Mouse (Mus musculus): ENCODE measurements around the gene Fam78b.

Fam78b gene

DNA sequence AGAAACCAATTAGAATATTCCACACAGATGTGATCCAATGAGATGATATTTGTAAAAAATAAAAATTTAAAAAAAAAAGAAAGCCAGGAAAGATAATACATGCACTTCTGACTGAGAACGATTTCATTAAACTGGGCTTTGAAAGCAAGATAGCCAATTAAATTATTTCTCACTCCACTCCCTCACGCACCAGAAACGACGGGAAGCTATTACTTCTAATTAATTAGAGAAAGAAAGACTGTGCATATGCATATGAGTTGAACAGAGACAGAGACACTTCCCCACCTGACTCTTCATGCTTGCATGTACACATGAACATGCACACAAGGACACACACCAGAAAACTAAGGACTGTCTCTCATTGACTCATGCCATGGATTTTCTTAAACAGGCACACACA, 84.2 kb downstream of the Fam78b start:
- in situ Hi-C loops (cut with MboI; ENCODE audit: low sequenced_read_pairs), result no loop called here

DNA sequence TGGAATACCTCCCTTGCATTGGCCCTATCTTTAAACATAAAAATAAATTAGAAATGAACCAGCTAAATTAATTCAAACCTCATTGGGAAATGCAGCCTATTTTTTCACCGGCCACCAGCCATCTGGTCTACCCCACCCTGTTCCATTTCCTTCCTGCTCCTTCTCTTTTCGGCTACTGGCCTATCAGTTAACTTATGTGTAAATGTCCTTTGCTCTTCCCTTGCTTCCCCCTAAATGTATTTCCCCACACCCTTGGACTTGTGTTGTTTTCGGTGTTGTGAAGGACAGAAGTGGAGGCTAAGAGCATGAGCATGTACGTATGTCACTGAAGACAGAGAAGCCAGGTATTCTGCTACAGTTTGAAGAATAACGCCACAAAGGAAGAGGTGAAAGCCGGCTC, 89.2 kb downstream of the Fam78b start:
- in situ Hi-C loops (cut with MboI; ENCODE audit: low sequenced_read_pairs), result no loop called here

DNA sequence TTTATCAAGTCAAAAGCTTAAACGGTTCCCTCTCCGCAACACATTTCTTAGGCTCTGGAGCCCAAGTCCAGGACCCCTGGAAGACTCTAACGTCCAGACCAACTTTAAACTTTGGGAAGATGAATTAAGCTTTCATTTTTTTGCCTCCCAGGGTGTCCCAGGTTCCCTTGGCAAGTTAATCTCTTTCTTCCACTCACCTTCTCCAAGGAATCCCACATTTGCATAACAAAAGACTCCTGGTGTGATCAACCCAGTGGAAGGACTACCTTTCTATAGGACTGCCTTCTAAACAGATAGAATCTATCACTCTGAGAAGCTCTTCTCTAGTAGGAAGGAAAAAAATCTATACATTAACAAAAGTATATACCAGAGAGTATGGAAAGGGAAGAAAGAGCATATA, 92.3 kb downstream of the Fam78b start:
- in situ Hi-C loops (cut with MboI; ENCODE audit: low sequenced_read_pairs), result no loop called here

DNA sequence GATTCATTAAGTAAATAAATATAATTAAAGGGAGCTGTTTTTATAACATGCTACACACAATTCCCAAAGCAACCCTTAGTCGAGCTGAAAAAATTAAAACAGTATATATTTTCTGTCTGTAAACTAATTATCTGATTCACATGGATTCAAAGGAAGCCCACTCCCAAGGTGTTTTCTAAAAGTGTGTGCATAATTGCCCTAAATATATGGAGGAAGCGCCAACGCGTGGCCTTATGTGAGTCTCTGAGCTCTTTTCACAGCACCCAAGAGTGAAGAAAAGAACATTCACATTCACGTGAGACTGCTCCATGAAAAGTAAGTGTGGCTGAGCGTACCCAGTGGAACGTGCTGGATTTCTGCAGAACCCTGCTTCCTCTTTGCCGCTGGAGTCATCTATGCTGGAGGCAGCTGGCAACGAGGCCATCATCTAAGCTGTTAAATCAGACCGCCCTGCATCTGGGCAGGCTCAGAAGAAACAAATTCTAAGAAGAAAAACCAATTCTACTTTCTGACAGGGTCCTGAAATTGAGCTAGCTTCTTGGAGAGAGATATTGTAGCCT, 93.5 kb downstream of the Fam78b start:
- in situ Hi-C loops (cut with MboI; ENCODE audit: low sequenced_read_pairs), result no loop called here

DNA sequence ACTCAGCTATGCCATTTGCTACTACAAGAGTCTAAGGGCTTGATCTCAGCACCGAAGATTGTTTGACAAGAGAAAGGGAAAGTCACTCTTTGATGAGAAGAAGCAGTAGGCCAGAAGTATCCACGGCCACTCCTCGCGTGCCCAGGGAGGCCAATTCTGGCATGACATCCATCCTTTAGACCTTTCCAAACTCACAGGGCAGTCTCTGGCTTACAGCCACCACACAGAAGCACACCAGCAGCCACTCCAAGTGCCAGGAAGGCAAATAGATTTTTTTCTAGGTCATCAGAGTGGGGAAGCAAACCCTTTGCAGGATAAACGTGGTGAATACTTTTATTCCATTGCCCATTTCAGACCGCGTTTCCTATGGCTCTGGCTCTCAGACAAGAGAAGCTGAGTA, 97.5 kb downstream of the Fam78b start:
- in situ Hi-C loops (cut with MboI; ENCODE audit: low sequenced_read_pairs), result no loop called here

DNA sequence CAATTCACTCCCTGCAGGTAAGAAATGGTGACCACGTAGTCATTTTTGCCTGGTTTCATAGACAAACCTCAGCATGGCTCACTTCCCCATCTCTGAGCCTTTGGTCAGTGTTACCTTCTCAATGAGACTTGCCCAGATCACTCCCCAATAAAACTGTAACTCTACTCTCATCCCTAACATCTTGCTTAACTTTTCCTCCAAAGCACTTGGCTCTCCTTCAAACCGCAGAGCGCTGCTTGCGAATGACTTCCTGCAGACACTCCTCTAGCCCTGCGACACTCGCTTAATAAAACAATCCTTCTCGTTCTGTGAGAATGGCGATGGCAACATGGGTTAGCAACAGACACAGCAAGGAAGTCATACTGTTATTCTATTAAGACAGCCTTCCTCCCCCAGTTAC, 100.8 kb downstream of the Fam78b start:
- in situ Hi-C loops (cut with MboI; ENCODE audit: low sequenced_read_pairs), result no loop called here

DNA sequence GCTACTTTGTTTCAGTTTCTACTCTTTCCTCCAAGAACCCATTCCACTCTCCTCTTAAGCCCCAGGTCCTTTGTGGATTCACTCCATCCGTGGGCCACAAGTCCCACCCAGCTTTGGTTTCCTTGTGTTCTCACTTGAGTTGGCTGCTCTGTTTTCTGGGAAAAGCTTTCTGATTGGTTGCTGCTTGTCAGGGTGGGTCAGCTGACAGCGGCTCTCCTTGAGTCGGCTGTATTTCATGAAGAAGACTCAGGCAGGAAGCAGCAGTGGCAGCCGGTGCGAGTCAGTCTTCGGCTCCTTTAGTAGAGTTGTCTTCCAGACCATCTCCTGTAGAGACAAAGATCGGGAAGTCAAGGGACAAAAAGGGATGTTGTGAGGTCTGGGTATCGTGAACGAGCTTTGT, 101.3 kb downstream of the Fam78b start:
- in situ Hi-C loops (cut with MboI; ENCODE audit: low sequenced_read_pairs), result no loop called here

DNA sequence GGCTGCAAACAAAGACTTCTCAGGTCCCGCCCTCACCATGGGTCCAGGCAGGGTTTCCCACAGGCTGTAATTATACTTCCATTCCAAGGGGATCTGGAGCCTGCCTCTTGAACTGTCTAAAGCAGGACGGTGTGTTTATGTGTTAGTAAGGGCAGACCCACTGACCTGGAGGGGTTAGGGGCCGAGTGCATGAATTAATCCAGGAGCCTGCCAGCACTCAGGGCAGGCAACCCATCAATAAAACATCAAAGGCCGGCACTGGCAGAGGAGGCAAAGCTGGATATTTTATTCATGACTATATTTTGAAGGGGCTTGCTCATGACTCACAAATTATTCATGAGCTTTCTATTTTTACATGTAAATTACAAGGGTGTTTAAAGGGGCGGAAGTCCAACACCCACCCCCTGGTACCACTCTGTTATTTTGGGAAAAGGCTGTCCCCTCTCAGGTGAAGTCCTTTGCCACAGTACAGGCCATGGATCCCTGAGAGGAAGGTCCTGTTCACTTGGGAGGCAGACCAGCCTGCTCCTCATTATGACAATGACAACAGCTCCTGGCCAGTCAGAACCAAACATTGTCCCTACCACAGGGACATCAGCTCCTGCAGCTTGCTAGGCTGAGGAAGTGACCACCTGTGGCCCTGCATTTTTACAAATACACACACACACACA, 103.9 kb downstream of the Fam78b start:
- in situ Hi-C loops (cut with MboI; ENCODE audit: low sequenced_read_pairs), result no loop called here

DNA sequence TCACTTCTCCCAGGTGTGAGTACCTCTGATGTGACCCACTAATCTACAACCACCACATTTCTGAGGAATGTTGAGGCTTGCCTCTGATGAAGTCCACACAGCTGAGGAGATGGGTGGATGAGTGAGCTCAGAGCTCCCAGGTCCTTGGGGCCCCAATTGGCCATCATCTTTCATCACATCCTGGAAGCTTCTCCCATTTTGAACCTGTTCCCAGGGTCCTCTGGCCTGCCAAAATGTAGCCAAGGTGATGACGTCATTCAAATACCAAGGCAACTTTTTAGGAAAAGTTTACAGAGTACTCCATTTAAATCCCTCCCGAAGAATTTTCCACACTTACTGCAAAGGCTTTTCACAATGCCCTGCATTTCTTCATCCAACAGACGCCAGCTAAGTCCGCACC, 104.7 kb downstream of the Fam78b start:
- in situ Hi-C loops (cut with MboI; ENCODE audit: low sequenced_read_pairs), result no loop called here

DNA sequence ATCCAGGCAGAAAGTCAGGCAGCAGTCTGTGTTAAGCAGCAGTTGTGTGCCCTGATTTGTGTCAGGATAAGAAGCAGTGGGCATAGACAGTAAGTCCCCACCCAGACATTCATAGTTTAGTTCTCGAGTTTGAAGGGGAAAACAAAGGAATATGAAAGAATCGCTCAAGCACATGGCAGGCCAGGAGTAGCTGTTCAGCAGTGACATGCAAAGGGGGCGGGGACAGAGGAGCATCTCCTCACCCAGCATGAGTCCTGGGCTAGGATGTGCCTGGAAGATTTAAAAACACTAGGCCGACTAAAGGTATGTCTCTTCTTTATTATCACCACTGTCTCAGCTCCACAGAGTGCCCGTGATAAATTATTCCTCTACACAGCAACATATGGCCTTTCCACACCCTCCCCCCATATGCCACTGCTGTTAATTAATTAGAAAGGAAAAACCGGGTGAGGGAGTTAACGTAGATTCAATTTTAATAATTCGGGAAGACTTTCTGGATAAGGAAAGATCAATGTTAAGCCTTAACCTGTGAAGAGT, 107.8 kb downstream of the Fam78b start:
- in situ Hi-C loops (cut with MboI; ENCODE audit: low sequenced_read_pairs), result no loop called here

DNA sequence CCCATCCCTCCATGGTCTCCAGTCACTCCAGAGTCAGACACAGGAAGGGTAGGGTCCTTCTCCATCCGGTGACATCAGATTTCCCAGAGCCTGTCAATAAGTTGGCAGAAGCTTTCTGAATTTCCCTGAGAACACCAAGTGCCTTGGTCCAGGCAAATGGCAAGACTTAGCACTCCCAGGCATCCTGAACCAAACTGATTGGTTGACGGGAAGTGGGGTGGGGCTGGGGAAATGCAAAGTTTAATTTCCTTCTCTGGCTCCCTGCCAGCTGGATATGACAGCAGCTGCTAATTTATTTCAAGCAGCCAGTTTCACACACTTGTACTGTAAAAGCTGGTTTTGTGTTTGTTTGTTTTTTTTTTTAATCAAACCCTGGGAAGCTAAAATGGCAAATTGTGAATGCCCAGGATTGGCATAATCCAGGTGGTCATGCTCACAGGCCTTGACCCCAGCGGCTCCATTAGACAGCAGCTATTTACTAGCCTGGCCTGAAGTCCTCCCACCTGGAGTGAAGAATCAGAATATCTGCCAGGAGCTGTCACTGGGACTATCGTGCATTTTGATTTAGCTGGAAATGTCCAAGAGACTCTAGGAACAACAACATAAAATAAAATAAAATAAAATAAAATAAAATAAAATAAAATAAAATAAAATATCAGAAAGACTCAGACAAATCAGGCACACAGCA, 113.3 kb downstream of the Fam78b start:
- in situ Hi-C loops (cut with MboI; ENCODE audit: low sequenced_read_pairs), result no loop called here

DNA sequence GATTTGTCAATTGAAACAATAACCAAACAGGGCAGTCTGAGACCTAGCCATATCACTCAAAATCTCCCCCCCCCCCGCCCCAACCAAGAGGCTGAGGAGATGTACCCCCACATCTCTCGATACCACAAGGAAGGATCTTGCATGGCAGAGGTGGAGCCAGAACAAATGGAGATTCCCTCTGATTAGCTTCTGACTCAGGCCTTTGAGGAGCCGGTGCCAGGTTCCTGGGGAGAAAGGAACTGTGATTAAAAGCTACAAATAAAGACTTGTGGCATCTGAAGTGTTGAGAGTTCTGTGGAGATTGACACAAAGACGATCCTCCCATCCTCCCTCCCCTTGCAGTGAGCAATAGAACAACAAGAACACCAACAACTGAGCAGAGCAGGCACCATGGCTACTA, 113.9 kb downstream of the Fam78b start:
- in situ Hi-C loops (cut with MboI; ENCODE audit: low sequenced_read_pairs), result no loop called here

DNA sequence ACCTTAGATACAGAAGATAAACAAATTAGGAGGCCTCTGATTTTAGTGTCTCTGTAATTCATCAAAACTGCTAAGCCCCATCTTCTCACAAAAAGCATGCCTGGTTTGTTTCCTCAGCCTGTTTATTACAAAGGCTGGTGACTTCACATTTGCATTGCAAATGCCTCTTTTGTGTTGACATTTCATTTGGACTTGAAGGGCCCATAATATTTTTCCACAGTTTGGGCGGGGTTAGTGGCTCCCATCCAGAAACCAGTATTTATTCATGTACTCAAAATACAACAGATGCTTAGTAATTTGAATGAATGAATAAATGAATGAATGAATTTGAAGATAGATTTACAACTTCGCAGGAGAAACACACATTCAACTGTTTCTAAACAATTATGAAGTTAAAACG, 115.5 kb downstream of the Fam78b start:
- in situ Hi-C loops (cut with MboI; ENCODE audit: low sequenced_read_pairs), result no loop called here

DNA sequence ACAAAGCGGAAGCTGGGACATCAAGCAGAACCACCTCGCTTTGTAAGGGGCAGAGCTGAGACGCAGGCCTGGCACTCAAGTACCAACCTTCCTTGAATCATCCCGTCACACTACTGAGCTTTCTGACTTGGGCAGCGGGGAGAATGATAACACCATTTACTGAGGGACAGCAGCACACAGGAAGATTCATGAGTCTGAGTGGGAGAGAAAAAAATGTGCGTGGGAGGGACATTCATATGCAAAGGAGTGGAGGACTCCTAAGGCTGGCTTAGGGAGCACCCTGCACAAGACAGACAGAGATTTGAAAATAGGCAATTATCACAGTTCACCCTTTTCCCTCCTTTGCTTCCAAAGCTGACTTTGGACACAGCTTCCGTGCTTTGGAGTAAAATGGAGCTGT, 117.8 kb downstream of the Fam78b start:
- in situ Hi-C loops (cut with MboI; ENCODE audit: low sequenced_read_pairs), result no loop called here

DNA sequence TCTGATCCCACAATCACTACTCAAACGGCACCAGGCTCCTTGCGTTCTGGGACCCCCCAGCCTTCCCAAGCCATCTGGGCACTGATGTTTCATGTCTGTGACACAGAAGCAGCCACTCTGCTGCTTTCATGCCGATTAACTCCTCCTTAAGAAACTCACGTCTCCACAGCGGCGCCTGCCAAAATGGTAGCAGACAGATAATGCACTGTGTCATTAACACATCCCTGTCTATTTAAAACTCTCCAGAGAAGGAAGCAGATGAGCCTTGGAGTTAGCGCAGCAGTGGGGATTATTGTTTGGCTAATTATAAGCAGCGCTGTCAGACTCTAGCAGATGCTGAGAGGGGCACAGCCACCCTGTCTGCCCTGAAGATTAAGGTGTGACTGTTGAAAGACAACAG, 118.2 kb downstream of the Fam78b start:
- in situ Hi-C loops (cut with MboI; ENCODE audit: low sequenced_read_pairs), result no loop called here

DNA sequence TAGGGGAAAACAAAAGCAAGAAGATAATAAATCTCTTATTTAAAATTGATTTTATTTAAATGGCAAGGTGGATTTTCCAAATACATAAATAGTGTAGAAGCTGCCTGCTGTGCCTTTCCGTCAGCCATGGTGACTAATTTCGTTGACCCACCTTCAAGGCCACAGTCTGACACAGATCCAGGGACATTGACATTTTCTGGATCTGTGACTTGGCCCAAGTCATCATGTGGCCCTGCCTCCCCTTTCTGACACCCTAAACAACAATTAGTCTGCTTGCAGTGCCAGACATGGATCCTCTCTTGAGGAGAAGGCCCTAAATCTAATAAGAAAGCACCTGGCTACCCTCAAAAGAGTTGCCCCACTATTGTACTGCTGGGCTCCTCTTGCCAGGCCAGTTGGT, 121.2 kb downstream of the Fam78b start:
- in situ Hi-C loops (cut with MboI; ENCODE audit: low sequenced_read_pairs), result no loop called here

DNA sequence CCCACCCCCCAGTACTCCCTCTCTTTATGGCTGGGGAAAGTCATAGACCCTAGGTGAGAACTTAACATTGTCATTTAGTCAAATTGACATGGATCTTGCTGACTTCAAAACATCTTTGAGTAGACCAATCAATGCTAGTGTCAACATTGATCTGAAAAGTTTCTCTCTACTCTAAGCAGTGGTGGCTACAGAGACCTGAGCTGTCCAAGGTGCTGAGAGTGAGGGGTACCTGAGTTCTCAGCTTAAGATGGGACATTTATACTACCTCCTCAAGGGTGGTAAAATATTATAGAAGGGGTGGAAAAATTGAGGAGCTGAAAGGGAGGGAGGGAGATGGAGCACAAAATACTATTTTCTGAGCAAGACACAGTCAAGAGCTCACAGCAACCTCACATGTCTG, 122.3 kb downstream of the Fam78b start:
- in situ Hi-C loops (cut with MboI; ENCODE audit: low sequenced_read_pairs), result no loop called here

DNA sequence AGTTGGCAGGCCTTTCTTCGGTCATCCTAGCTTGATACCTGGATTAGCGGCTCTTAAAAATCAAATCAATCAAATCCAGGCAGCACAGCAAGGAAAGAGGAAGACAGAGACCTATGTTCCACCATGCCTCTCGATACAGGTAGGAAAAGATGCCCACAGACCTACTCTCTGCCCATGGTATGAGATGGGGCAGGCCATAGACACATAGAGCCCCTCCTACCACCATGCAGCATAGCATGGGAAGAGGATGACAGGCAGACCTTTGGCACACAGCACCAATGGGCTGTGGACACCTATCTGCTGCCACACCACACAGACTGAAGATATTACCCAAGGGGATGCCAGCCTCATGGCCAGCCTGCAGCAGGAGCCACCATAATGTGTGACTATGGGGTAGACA, 124.7 kb downstream of the Fam78b start:
- in situ Hi-C loops (cut with MboI; ENCODE audit: low sequenced_read_pairs), result no loop called here

DNA sequence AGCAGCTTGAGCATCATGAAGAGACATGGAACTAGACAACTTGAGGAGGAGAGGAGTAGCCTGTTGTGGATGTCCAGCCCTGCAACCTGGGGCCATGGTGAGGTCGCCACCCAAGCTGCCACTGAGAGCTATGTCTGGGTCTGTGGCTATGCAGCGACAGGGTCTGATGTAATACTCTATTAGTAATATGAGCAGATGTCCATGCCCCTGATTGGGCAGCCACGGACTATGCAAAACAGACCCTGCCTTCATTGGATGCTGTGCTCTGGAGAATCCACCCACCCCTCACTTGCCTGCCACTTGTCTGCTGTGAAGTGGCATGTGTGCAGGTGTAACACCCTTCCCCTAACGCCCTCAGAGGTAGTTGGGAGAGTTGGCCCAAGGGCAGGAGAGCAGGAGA, 125.1 kb downstream of the Fam78b start:
- in situ Hi-C loops (cut with MboI; ENCODE audit: low sequenced_read_pairs), result no loop called here

DNA sequence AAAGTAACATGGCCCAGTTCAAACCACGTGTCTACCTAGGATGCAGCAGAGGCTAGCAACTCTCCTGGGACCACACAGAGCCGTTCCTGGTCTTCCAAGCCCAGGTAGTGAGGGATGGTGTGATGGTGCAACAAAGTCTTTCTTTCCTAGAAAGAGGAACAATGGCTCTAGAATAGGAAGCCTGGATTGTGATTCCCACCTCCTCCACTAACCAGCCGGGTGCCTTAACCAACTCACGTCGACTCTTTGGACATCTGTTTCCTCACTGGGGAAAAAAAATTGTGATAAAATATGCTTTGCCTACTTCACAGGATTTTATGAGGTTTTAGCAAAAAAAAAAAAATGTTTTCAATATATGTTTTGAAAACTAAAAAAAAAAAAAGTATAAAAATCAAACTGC, 134.5 kb downstream of the Fam78b start:
- in situ Hi-C loops (cut with MboI; ENCODE audit: low sequenced_read_pairs), result no loop called here
